Mouse (Mus musculus) embryonic facial prominence, embryonic 11.5 days (tissue): Measurements from ENCODE around the gene Rpl23. TPM values are rescaled to one million over a fixed set of nuclear protein-coding genes. Genes with fewer than 3 reads are reported as not detected.

Experiments
- ATAC-seq: fragments of 200-750 bp; cut with Nextera tagmentation; replicated peaks from 2 replicates; pipeline ENCODE4 v1.8.0; 2017; ENCODE audit warnings: low read depth; ENCODE audit not compliant: insufficient number of reproducible peaks, low FRiP score, low TSS enrichment
- DNase-seq: peaks from one replicate; pipeline ENCODE4 v3.0.0-alpha.2; 2015; ENCODE audit warnings: low spot score
- H3K27ac ChIP-seq: fragments of 300-500 bp; sonication (generic); replicated peaks from 2 replicates; pipeline ENCODE4 v1.5.1; 2014; ENCODE audit warnings: mild to moderate bottlenecking, low read depth, low read length, control low read depth
- H3K27me3 ChIP-seq: fragments of 300-500 bp; sonication (generic); 2 replicates; pipeline ENCODE4 v1.6.1; 2014; ENCODE audit warnings: mild to moderate bottlenecking, low read length, moderate library complexity, mixed read lengths; ENCODE audit not compliant: control insufficient read depth, insufficient read depth
- H3K36me3 ChIP-seq: fragments of 300-500 bp; sonication (generic); replicated peaks from 2 replicates; pipeline ENCODE4 v1.6.1; 2014; ENCODE audit warnings: low read depth, mild to moderate bottlenecking, low read length, moderate library complexity, mixed read lengths; ENCODE audit not compliant: control insufficient read depth, insufficient read depth
- H3K4me1 ChIP-seq: fragments of 300-500 bp; sonication (generic); 2 replicates; pipeline ENCODE4 v1.6.1; 2014; ENCODE audit warnings: low read length, mixed read lengths; ENCODE audit not compliant: control insufficient read depth, insufficient read depth
- H3K4me2 ChIP-seq: fragments of 300-500 bp; sonication (generic); 2 replicates; pipeline ENCODE4 v1.6.1; 2014; ENCODE audit warnings: low read depth, mild to moderate bottlenecking, control low read depth, low read length, moderate library complexity
- H3K4me3 ChIP-seq: fragments of 300-500 bp; sonication (generic); 2 replicates; pipeline ENCODE4 v1.5.1; 2014; ENCODE audit warnings: low read depth, low read length, control low read depth
- H3K9ac ChIP-seq: fragments of 300-500 bp; sonication (generic); replicated peaks from 2 replicates; pipeline ENCODE4 v1.6.1; 2014; ENCODE audit warnings: mild to moderate bottlenecking, control low read depth, low read length
- H3K9me3 ChIP-seq: fragments of 300-500 bp; sonication (generic); replicated peaks from 2 replicates; pipeline ENCODE4 v1.6.1; 2016; ENCODE audit warnings: mild to moderate bottlenecking, low read length, inconsistent platforms, mixed read lengths; ENCODE audit not compliant: control insufficient read depth
- WGBS: fragments of 180-500 bp; shearing (Covaris S2); extraction: QIAGEN DNeasy Blood & Tissue Kit; methylation state at CpG from one replicate; pipeline ENCODE4 v1.1.7; 2014; 5-methylcytosine and 5-hydroxymethylcytosine counted together
- polyA plus RNA-seq: library from polyadenylated mRNA; unstranded; fragments of >200 nt; fragmentation: Nextera tagmentation; extraction: Ambion mirVana; gene quantifications from 2 replicates; pipeline ENCODE4 v1.2.1, GENCODE M21; 2014

Gene Rpl23
- polyA plus RNA-seq, 1 experiment from 2014 or later: 537 TPM

- H3K36me3 ChIP-seq: no peaks in the 10 kb centered on the region
- DNase-seq: peak; percentile 73
- peak overlapping the region; percentile 80 for H3K9ac ChIP-seq
- 29% methylated on average over 8 of the region's 8 CpGs for WGBS
- H3K9me3 ChIP-seq: no peaks in the 10 kb centered on the region
- H3K4me3 ChIP-seq: peak overlapping the region; percentile 87
- H3K27ac ChIP-seq: peak overlapping the region; percentile 92; the same call in 1 of the 2 replicates
- no peaks in the 10 kb centered on the region for H3K27me3 ChIP-seq
- H3K4me2 ChIP-seq: peak overlapping the region; percentile 84
- ATAC-seq: no peak
- H3K4me1 ChIP-seq: peaks cover 27% of the 10 kb centered on the region
Measured at GRCm38 (mm10) chr11:97801409-97802193, 19.4 kb upstream of the Rpl23 start.

DNA sequence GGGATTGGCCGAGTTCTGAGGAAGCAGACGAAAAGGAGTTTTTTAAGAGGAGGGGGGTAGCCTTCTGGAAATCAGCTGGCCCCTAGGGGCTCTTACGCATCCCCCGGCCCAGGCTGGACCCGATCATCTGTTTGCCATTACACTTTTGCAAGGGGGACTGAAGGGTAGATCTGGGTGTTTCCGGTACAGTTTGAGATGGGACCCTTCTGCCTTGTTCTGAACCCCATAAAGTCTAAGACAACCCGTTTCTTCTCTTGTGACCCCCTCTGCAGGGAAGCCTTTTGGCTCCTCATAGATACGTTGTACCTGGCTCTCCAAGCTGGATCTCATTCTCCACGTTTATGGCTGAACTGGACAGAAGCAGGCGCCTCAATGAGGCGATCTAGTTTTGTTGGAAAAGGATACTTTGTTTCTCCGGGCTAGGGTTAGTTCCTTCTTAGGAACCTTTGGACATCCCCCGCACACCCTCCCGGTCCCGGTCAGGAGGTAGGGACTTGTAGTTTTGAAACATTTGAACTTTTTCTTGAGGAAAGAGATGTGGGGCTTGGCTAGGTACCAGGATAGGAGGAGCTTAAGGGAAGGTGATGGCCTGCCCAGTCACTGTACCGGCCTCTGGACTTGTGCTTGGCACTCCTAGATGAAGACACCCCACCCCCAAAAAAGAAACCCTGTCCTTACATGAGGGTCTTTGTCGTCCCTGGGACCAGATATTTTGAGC is 18.6 kb upstream of the Rpl23 start:
- H3K4me1 ChIP-seq: peaks cover 21% of the 10 kb centered on the region
- no peaks in the 10 kb centered on the region for H3K27me3 ChIP-seq
- peak overlapping the region; percentile 84 for H3K4me2 ChIP-seq
- ATAC-seq (0 out of 2 replicates have a peak, but pooled peaks have one; percentile 27), DNase-seq (no peak)
- peak overlapping the region; percentile 80 for H3K9ac ChIP-seq
- peak overlapping the region; percentile 87 for H3K4me3 ChIP-seq
- no peaks in the 10 kb centered on the region for H3K9me3 ChIP-seq
- 4% methylated on average over 17 of the region's 17 CpGs for WGBS
- no peaks in the 10 kb centered on the region for H3K36me3 ChIP-seq
- peak overlapping the region; percentile 92 for H3K27ac ChIP-seq

DNA sequence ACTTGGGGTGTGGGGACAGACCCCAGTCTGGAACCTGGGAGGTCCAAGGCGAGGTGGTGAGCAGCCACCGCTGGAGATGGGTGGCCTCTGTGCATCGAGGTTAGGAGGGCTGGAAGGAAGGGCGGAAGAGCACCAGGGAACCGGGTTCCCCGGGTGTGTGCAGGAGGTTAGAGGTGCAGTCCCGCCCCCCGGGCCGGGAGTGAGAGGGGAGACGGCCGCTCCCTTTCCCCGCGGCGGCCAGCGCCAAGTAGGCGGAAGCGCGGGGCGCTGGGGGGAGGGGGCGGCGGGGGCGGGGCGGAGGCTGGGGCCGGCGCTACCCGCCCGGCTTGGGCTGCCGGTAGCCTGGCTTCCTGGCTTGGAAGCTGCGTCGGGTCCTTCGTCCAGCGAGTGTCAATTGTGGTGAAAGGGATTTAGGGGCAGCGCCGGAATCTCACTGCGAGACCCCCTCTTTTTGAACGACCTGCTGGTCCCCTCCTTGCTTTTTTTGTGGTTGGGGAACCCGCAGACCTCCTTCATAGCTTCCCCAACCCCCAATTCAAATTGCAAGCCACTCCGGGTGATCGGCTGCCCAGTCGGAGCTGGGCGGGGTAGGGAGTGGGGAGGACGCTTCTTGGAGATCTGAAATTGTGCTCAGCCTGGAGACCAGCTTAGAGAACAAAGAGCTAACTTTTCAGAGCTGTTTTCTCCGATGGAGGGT is 17.9 kb upstream of the Rpl23 start:
- Histone ChIP-seq H3K27ac (peak overlapping the region; percentile 92), H3K36me3 (no peaks in the 10 kb centered on the region), H3K4me1 (peaks cover 16% of the 10 kb centered on the region), H3K4me3 (peak overlapping the region; percentile 87), H3K4me2 (peak overlapping the region; percentile 84), H3K9ac (peak overlapping the region; percentile 80), H3K9me3 (no peaks in the 10 kb centered on the region), H3K27me3 (no peaks in the 10 kb centered on the region)
- 0% methylated on average over 28 of the region's 43 CpGs for WGBS
- ATAC-seq: peak; percentile 63
- DNase-seq: peak; percentile 75

- no peaks in the 10 kb centered on the region for H3K9me3 ChIP-seq
Measured at GRCm38 (mm10) chr11:97799146-97799993, 17.1 kb upstream of the Rpl23 start.

DNA sequence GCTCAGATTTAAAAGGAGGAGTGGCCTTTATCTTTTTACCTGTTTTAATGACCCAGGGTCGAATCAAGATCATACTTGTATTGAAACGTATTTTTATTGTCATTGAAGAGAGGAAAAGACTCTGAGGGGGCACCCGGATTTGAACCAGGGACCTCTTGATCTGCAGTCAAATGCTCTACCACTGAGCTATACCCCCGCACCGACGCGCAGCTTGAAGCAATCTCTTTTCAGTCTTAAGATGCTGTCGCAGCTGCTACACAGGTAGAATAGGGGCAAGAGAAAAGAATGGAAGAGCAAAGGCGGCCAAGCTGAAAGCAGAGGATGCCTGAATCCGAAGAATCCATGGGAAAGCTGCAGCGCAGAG is 16.5 kb upstream of the Rpl23 start, which contains the start of gene Lasp1:
Gene Lasp1 (plus strand): TSS at position 219 of the 364 bp plus-strand sequence.
- Histone ChIP-seq H3K27me3 (no peaks in the 10 kb centered on the region), H3K36me3 (no peaks in the 10 kb centered on the region), H3K4me2 (peak within 1 kb of the TSS; percentile 84), H3K9me3 (no peaks in the 10 kb centered on the region), H3K27ac (peak within 1 kb of the TSS; percentile 92), H3K4me3 (peak within 1 kb of the TSS; percentile 87), H3K9ac (peak within 1 kb of the TSS; percentile 80), H3K4me1 (peaks cover 6% of the 10 kb centered on the region; the same call in 1 of the 2 replicates)
- WGBS: 0% methylated on average over 11 of the region's 11 CpGs
- ATAC-seq: 0 out of 2 replicates have a peak, but pooled peaks have one; percentile 9
- peak; percentile 91 for DNase-seq

More at GRCm38 (mm10) chr11:97799146-97799993, 17.1 kb upstream of the Rpl23 start:
- H3K4me3 ChIP-seq: peak overlapping the region; percentile 87
- peak overlapping the region; percentile 80 for H3K9ac ChIP-seq
- no peaks in the 10 kb centered on the region for H3K36me3 ChIP-seq
- H3K27me3 ChIP-seq: no peaks in the 10 kb centered on the region
- WGBS: under 1% methylated on average over 67 of the region's 71 CpGs
- peak overlapping the region; percentile 92 for H3K27ac ChIP-seq
- DNase-seq (peak; percentile 83), ATAC-seq (peak; percentile 77)
- H3K4me1 ChIP-seq: peaks cover 12% of the 10 kb centered on the region
- H3K4me2 ChIP-seq: peak overlapping the region; percentile 84

DNA sequence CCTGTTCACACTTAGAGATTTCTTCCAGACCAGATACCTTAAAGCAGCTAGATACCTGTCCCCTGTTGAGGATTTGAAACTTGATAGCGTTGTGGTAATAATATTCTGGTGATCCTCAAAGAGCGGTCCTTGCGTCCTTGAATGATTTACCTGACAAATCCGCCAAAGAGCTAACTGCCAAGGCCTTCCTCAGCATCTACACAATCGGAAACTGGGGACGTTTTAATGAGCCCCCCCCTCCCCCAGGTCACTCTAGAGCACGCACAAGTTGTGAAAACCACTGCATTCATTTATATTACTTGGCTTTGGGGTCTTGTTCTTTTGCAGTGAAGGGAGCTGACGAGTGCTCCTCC is 15.8 kb upstream of the Rpl23 start:
- no peak for ATAC-seq
- Histone ChIP-seq H3K4me3 (peak overlapping the region; percentile 87; the same call in 1 of the 2 replicates), H3K27me3 (no peaks in the 10 kb centered on the region), H3K27ac (no peak overlapping the region), H3K9me3 (no peaks in the 10 kb centered on the region), H3K36me3 (no peaks in the 10 kb centered on the region), H3K4me2 (peak overlapping the region; percentile 10), H3K9ac (no peak overlapping the region), H3K4me1 (peaks cover 6% of the 10 kb centered on the region; the same call in 1 of the 2 replicates)
- DNase-seq: no peak
- WGBS: 26% methylated on average over 8 of the region's 8 CpGs

DNA sequence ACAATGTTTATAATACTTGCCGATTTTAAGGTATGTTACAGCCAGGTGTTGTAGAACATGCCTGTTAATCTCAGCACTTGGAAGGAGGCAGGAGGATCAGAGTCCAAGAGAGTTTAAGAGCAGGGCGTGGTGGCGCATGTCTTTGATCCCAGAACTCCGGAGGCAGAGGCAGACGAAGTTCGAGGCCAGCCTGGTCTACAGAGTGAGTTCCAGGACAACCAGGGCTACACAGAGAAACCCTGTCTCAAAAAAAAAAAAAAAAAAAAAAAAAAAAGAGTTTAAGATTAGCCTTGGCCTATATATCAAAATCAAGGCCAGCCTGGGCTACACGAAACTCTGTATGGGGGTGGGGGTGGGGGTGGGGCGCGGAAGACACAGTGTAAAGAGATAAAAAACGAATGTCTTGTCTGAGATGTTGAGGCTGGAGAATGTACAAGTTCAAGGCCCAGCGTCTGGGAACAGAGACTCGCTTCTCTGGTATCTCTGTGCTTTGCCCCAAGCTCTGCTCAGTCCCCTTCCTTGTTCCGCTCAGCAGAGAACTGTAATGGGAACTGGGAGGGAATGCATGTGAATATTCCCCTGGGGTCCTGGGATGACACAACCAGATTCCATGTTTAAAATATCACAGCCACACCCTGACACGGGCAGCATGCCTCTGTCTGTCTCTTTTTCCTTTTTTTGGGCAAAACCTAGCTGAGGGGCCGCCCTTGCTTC is 15.3 kb upstream of the Rpl23 start:
- H3K27ac ChIP-seq: no peak overlapping the region
- H3K9ac ChIP-seq: no peak overlapping the region
- WGBS: 55% methylated on average over 15 of the region's 15 CpGs
- peaks cover 6% of the 10 kb centered on the region; the same call in 1 of the 2 replicates for H3K4me1 ChIP-seq
- no peaks in the 10 kb centered on the region for H3K9me3 ChIP-seq
- no peaks in the 10 kb centered on the region for H3K27me3 ChIP-seq
- no peak overlapping the region for H3K4me2 ChIP-seq
- H3K36me3 ChIP-seq: no peaks in the 10 kb centered on the region
- ATAC-seq (no peak), DNase-seq (no peak)
- H3K4me3 ChIP-seq: no peak overlapping the region
